Mouse (Mus musculus) thymus, postnatal 25 days (tissue): ENCODE measurements at regions not wholly inside any gene's neighbourhood (a gene's known extent, or its start where the extent isn't known, plus 50 kb on each side); places are given as distances from the start of the nearest gene placed in this dataset.

ENCODE experiments used
- DNase-seq: peaks from one replicate; pipeline ENCODE4 v3.0.0; 2022

GRCm38 (mm10) chr15:63163550-63164279 lies 681.3 kb downstream of the Gsdmc2 start:
- DNase-seq = no peak

GRCm38 (mm10) chr15:63162881-63163549 lies 682.0 kb downstream of the Gsdmc2 start:
- DNase-seq = no peak

DNA sequence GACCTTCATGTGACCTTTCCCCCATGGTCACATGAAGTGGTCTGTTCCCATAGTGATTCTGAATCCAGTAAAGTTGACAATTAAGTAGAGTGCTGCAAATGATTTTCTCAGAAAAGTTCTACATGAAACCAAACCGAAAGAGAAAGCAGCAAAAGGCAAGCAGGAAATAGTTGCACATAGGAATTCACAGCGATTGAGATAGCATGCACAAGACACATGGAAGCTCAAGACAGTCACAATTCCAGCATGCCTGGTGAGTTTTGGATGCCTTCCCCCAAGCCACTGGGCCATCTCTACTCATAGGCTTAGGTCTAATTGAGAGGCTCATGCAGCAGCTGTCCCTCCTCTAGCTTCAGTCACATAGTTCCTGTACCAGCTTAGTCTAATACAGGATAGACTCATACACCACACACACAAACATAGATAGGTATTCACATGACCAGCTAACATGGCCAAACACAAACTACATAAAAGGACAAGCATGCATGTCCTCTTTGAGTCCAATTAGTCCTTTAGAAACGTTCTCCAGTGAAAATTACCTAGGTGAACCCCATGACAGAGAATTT lies 721.8 kb downstream of the Gsdmc2 start:
- DNase-seq = peak; percentile 9

DNA sequence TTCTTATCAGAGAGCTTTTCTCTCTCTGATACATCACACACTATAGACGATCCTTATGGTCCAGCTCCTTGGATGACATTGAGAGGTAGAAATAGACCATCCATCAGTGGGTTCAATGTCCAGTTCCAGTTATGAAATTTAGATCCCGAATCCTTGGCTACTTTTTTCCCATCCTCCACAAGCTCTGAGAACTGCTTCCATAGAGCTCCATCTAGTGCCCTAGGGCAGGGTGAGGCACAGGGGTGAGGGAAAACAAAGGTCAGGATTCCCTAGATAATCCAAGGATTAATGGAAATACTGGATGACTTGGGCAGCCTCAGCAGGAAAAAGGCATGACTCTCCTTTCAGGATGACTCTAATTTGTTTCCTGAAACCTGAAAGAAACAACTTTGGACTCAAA lies 732.1 kb downstream of the Gsdmc2 start:
- no peak for DNase-seq

DNA sequence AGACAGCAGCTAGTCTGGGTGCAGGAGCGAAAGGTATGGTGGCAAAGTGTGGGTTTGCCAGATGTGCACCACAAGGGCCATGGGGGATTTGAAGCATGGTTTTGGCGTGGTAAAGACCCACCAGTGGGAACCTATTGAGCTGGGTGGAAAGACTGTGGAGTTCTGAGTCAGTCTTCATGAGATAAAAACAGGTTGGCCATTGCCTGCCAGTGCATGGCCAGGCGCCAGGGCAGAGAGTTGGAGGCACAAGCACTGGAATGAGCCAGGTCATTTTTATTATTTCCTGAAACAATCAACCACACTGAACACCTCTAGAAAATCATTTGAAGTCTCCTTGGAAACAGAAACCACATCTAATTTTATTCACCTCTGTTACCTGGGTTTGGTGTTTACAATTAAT lies 744.9 kb downstream of the Gsdmc2 start:
- no peak for DNase-seq

DNA sequence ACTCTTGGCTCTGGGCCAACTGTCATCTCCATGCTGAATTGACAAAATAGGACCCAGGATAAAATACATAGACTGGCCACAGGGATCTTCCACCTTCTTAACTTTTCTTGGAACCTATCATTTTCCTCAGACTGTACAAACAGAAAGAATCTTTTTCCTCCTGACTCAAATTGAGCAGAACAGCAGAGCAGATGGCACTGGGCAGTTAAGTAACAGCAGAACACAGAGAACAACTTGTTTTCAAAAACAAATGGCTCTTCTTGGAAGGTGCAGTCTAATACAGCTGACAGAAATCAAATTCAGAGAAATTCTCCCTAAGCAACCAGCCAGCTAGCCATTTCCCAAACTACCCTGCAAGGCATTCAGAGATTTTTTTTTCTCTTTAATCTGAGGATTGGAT lies 763.0 kb downstream of the Gsdmc2 start:
- no peak for DNase-seq

GRCm38 (mm10) chr15:63079825-63080224 lies 765.2 kb downstream of the Gsdmc2 start:
- DNase-seq = no peak

- no peak for DNase-seq
Measured at GRCm38 (mm10) chr15:63071921-63072320, 773.1 kb downstream of the Gsdmc2 start.

DNA sequence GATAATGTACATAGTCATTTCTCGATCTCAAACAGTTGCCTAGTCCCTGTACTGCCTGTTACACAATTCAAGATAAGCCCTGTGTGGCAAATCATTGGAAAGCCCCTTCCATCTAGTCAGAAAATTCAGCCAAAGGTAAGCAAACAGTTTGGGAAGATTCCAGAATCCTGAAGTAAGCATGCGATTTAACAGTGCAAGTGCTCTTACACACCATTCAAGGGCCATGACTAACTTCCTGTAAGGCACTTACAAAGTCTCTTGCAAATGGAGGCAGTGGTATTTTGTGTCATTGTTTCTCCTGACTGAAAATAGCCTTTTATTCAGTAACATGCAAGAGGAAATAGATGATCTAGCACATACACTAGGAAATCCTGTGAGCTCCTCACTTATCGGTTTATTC lies 777.9 kb downstream of the Gsdmc2 start:
- no peak for DNase-seq

- no peak for DNase-seq
Measured at GRCm38 (mm10) chr15:63066020-63066439, 778.9 kb downstream of the Gsdmc2 start.

GRCm38 (mm10) chr15:63061891-63062290 lies 783.1 kb downstream of the Gsdmc2 start:
- DNase-seq = no peak

DNA sequence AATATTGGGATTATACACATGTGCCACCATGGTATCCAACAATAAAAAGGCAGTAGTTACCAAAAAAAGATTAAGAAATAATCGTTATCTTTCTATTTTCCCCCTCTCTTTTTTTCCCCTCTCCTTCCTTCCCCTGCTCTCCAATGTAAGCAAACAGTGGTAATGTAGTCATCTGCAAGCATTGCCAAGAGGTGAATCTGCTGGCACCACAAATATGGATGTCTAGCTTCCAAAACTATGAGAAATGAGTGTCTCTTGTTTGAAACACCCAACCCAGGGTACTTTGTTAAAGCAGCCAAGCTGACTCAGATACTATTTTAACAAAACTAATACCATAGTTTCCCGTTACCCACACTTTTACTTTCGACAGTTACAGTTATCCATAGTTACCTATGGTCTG lies 784.2 kb downstream of the Gsdmc2 start:
- DNase-seq = no peak

DNA sequence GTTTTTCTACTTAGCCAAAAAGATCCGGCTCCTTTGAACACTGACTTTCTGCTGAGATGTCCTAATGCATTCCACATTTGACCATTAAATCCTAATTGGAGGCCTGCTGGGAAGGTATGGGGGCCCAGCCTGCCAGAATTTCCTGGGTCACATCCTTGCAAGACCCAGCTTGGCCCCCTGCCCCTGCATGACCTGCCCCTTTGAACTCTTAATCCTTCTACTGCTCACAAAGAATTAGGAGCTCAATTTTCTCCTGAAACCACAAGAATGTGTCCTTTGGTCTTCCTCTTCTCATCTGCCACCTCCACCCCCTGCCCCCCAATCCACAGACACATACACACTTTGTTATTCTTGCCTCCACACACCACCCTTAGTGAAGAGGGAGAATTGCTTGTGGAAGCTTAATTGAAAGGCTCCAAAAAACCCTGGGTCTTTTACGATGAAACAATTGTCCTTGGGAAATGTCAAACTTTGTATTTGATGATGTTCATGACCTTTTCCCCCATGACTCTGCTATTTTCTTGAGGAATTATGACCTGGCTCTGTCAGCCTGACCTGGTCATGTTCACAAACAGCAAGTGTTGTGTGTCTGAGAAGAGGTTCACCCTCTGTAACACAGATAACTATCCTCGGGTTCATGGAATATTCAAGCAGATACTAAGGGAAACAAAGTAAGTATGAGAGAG lies 792.3 kb downstream of the Gsdmc2 start:
- DNase-seq = no peak

DNA sequence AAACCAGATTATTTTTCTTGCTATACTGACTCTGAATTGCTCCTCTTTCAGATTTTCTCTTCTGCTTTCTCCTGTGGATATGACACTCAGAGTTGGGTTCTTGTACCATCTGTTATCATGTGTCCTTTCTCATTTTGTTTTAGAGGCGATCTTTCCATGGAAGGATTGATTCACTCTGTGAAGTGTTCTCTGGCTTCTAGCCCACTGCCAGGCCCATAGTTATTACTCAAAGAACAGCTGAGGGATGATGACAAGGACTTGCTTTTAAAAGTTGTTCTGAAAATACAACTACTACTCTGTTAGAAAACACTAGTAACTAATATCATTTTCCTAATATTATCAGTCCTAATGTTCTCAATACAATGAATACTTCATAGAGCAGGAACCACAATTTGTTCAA lies 794.9 kb downstream of the Gsdmc2 start:
- no peak for DNase-seq

DNA sequence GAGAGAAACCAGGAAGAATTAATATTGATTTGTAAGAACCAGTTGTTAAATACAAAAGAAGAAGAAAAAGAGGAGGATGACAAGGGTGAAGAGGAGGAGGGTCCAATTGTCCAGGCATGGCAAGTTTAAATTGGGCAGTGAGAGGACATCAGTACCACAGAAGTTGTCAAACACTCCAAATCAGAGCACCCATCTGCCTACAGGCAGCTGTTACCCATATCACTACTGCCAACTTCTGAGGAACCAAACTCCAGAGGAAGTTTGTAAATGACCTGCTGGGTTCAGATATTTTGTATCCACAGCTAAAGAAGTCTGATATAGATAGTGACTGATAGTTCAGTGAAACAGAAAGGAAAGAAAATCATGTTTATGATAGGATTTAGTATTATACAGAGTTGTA lies 802.6 kb downstream of the Gsdmc2 start:
- DNase-seq = no peak

DNA sequence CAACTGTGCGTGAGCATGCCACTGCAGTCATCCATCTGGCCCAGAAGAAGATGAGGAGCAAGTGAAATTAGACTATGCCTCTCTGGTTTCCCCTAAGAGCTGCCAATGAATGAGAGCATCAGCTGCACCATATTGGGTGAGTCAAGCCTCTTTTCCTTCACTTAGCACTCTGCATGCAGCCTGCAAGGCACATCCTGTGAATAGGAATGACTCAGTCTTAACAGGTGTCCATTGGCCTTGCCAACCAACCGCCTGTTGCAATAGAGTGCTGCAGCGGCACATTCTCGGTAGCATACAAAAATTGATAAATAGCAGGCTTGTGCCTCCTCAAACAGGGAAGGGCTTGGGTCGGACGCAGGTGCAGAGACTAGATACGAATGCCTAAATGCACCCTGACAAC lies 808.7 kb downstream of the Gsdmc2 start:
- no peak for DNase-seq

DNA sequence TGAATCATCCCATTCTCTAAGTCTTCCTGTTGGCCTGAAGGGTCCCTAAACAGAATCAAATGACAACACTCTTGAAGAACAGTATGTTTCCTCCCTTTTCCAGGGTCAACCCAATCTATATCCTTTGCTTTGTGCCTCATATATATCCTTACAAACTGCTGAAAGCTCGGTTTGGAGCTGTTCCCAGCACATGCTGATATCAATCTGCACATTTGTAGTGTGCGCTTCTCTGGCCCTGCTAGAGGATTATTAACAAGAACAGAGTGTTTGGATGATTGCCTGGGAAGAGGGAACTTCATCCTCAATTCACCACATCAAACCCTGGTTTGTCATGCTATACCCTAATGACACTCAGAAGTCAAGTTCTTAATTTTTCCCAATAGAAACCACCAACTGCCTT lies 824.2 kb downstream of the Gsdmc2 start:
- DNase-seq = no peak

GRCm38 (mm10) chr15:63017966-63018365 lies 827.0 kb downstream of the Gsdmc2 start:
- DNase-seq = no peak

DNA sequence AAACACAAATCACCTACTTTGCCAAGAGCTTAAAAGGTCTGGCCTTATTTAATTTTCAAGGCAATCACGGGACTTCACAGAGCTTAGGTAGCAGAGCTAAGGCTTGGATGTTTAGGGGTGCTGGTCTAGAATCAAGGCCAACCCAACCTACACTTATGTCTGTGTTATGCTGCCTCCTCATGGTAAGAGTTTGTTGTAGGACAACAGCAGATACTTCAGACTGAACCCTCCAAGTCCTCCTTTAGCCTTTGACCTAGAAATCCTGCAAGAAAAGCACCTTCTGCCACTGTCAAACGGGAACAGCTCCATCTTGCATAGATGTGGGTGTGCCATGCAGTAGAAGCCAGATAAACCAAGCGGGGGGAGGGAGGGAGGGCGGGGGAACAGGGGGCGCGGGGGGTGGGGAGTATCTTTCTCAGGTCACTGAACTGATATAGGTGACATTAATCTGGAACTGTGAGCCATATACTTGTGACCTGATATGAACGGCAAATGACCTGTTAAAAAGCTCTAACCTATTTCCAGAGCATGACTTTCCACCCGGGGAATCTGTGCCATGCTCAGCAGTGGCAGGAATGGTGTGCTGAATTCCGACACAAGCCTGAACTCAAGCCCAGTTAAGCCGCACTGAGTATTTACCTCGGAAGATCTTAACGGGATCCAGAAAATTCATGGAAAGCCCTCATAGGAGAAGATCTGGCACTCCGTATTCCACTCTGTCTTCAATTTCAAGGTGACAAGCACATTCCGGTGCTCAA lies 838.3 kb downstream of the Gsdmc2 start:
- no peak for DNase-seq

DNA sequence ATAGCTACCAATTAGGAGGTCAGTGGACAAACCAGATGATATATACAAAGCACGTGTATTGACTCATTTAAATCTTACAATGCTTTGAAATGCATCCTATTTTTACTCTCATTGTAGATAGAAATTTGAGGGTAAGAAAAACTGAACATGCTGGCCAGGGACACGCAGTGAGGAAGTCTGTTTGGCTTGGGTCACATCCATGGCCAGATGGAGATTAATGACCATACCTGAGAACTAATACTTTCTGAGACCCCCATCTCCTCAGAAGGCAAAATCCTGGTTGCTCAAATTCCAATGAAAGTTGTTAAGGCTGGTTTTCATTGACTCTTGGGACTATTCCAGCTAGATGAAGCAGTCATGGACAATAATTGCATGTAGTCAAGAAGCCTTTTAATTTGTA lies 850.3 kb downstream of the Gsdmc2 start:
- no peak for DNase-seq

GRCm38 (mm10) chr15:62986871-62987270 lies 858.1 kb downstream of the Gsdmc2 start:
- no peak for DNase-seq

- DNase-seq = no peak
Measured at GRCm38 (mm10) chr15:62986147-62986546, 858.8 kb downstream of the Gsdmc2 start.

GRCm38 (mm10) chr15:62970566-62970965 lies 874.4 kb downstream of the Gsdmc2 start:
- no peak for DNase-seq
